Mouse (Mus musculus) liver, embryonic 14.5 days (tissue): ENCODE data around the gene Fasn. TPM values are rescaled to one million over a fixed set of nuclear protein-coding genes. Genes with fewer than 3 reads are reported as not detected.
"Not testable (repeated sequence)": the region's sequence is repeated elsewhere in the genome, so short reads cannot be mapped to it uniquely, and the experiment has no call there.

ENCODE experiments used
- ATAC-seq: fragments of 200-750 bp; cut with Nextera tagmentation; 2 replicates; pipeline ENCODE4 v1.8.0; 2017; ENCODE audit warnings: moderate number of reproducible peaks, mild to moderate bottlenecking, moderate library complexity; ENCODE audit not compliant: insufficient read depth
- DNase-seq, 3 experiments: peaks; one replicate each; pipeline ENCODE4 v3.0.0-alpha.2; 2012 to 2013; ENCODE audit warnings: low read depth in 3 of 3, low spot score in 3 of 3
- H3K27ac ChIP-seq: fragments of 300-500 bp; sonication (generic); 2 replicates; pipeline ENCODE4 v1.5.1; 2014; ENCODE audit warnings: moderate library complexity, mild to moderate bottlenecking, control low read depth, inconsistent platforms
- H3K27me3 ChIP-seq: fragments of 300-500 bp; sonication (generic); 2 replicates; pipeline ENCODE4 v1.6.1; 2014; ENCODE audit warnings: mild to moderate bottlenecking, low read length, moderate library complexity; ENCODE audit not compliant: control insufficient read depth, insufficient read depth
- H3K36me3 ChIP-seq: fragments of 300-500 bp; sonication (generic); replicated peaks from 2 replicates; pipeline ENCODE4 v1.6.1; 2014; ENCODE audit warnings: low read depth; ENCODE audit not compliant: control insufficient read depth, insufficient read depth
- H3K4me1 ChIP-seq, 2 experiments: fragments of 200-500 bp in 1 of 2; fragments of 300-500 bp in 1 of 2; sonication (generic) in 1 of 2; replicated peaks; 2 replicates each; pipeline ENCODE4 v1.6.1; 2012 to 2014; ENCODE audit warnings: antibody characterized with exemption in 1 of 2, inconsistent platforms in 1 of 2, low read length in 1 of 2; ENCODE audit not compliant: control insufficient read depth in 2 of 2, insufficient read depth in 2 of 2
- H3K4me2 ChIP-seq: fragments of 300-500 bp; sonication (generic); 2 replicates; pipeline ENCODE4 v1.6.1; 2014; ENCODE audit warnings: low read depth, mild to moderate bottlenecking, control low read depth, moderate library complexity
- H3K4me3 ChIP-seq, 2 experiments: fragments of 200-500 bp in 1 of 2; fragments of 300-500 bp in 1 of 2; sonication (generic) in 1 of 2; 2 replicates each; pipeline ENCODE4 v1.5.1; 2012 to 2014; ENCODE audit warnings: low read depth in 2 of 2, low read length in 2 of 2, mild to moderate bottlenecking in 2 of 2, control low read depth in 1 of 2, inconsistent platforms in 1 of 2, moderate library complexity in 1 of 2; ENCODE audit not compliant: insufficient read depth in 1 of 2
- H3K9ac ChIP-seq: fragments of 300-500 bp; sonication (generic); replicated peaks from 2 replicates; pipeline ENCODE4 v1.6.1; 2014; ENCODE audit warnings: mild to moderate bottlenecking, control low read depth, moderate library complexity
- H3K9me3 ChIP-seq: fragments of 300-500 bp; sonication (generic); 2 replicates; pipeline ENCODE4 v1.6.1; 2016; ENCODE audit warnings: low read length, mixed read lengths; ENCODE audit not compliant: control insufficient read depth
- CTCF ChIP-seq: IDR thresholded peaks from 2 replicates; pipeline ENCODE4 v1.5.1; 2016; ENCODE audit warnings: antibody characterized with exemption, low read depth, control low read depth
- EP300 ChIP-seq: IDR thresholded peaks from 2 replicates; pipeline ENCODE4 v1.6.1; 2016; ENCODE audit warnings: antibody characterized with exemption, low read depth
- WGBS: fragments of 180-500 bp; shearing (Covaris S2); extraction: QIAGEN DNeasy Blood & Tissue Kit; methylation state at CpG from one replicate; pipeline ENCODE4 v1.1.7; 2014; ENCODE audit not compliant: insufficient replicate concordance; 5-methylcytosine and 5-hydroxymethylcytosine counted together
- polyA plus RNA-seq, 2 experiments: library from polyadenylated mRNA; depleted of rRNA in 1 of 2; stranded (reverse) in 1 of 2; unstranded in 1 of 2; fragments of >200 nt; fragmentation: Nextera tagmentation in 1 of 2; extraction: Ambion mirVana in 1 of 2; gene quantifications; 2 replicates each; pipeline versions ENCODE4 v1.2.1 to v1.2.3; 2012 to 2014

Gene Fasn
- polyA plus RNA-seq, 2 experiments = 17.7 to 51.6 TPM

GRCm38 (mm10) chr11:120850331-120851030, 26.1 kb upstream of the Fasn start:
- peak in 1 of 3 experiments; percentile 12 for DNase-seq
- H3K9ac ChIP-seq = no peak overlapping the region
- no peak overlapping the region for H3K4me3 ChIP-seq
- no peak for ATAC-seq
- no peaks in the 10 kb centered on the region for H3K27me3 ChIP-seq
- no peaks in the 10 kb centered on the region for H3K9me3 ChIP-seq
- no peak overlapping the region for H3K27ac ChIP-seq
- H3K36me3 ChIP-seq = no peaks in the 10 kb centered on the region
- TF ChIP-seq EP300 (no peak), CTCF (no peak)
- H3K4me2 ChIP-seq = no peak overlapping the region
- WGBS = 50% methylated on average over 2 of the region's 2 CpGs
- H3K4me1 ChIP-seq = peaks cover 0 to 23% of the 10 kb centered on the region in 2 experiments; a peak in 3 of 4 replicates

DNA sequence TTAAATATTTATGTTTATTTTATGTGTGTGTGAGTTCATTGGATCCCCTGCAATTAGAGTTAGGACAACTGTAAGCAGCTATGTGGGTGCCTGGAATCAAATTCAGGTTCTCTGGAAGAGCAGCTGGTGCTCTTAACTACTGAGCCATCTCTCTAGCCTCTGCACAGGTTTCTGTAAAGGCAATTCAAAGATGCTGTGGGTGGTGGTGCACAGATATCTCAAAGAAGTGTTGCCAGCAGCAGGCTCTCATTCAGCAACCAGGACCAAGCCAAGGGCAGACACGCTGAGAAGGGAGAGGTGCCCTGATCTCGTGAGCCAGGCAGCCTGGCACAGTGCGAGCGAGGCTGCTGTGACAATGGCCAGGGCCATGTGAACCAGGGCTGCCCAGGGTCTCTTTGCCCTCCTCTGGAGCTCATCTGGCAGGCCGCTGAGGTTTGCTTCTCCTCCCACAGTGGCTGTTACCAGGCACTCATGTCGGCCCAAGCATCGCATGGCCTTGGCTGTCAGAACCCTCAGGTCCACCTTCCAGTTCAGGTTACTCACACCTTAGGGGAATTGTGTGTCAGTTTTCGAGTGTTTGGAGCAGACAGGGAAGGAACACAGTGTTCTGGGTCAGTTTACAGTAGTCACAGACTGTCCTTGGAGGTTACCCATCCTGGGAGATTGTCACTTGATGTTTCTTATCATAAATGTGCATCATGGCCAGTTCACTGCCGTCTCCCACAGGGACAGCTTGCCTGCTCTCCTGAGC, 22.6 kb upstream of the Fasn start:
- TF ChIP-seq EP300 = no peak
- TF ChIP-seq CTCF = no peak
- no peak overlapping the region for H3K27ac ChIP-seq
- no peaks in the 10 kb centered on the region for H3K27me3 ChIP-seq
- H3K4me2 ChIP-seq = no peak overlapping the region
- H3K9ac ChIP-seq = no peak overlapping the region
- no peak overlapping the region for H3K4me3 ChIP-seq
- 69% methylated on average over 9 of the region's 9 CpGs for WGBS
- H3K9me3 ChIP-seq = no peaks in the 10 kb centered on the region
- no peaks in the 10 kb centered on the region for H3K36me3 ChIP-seq
- H3K4me1 ChIP-seq = peaks cover 0 to 17% of the 10 kb centered on the region in 2 experiments; a peak in 3 of 4 replicates
- ATAC-seq (no peak), DNase-seq (no peak)

- H3K36me3 ChIP-seq = no peaks in the 10 kb centered on the region
- H3K27me3 ChIP-seq = no peaks in the 10 kb centered on the region
- H3K4me3 ChIP-seq = no peak overlapping the region
- peaks cover 0 to 2% of the 10 kb centered on the region in 2 experiments; a peak in 1 of 4 replicates for H3K4me1 ChIP-seq
- TF ChIP-seq EP300 = no peak
- TF ChIP-seq CTCF = no peak
- H3K9ac ChIP-seq = no peak overlapping the region
- no peak overlapping the region for H3K4me2 ChIP-seq
- no peak for DNase-seq
- 58% methylated on average over 4 of the region's 4 CpGs for WGBS
- no peak for ATAC-seq
- no peaks in the 10 kb centered on the region for H3K9me3 ChIP-seq
- H3K27ac ChIP-seq = no peak overlapping the region
Measured at GRCm38 (mm10) chr11:120844329-120844728, 20.0 kb upstream of the Fasn start.

DNA sequence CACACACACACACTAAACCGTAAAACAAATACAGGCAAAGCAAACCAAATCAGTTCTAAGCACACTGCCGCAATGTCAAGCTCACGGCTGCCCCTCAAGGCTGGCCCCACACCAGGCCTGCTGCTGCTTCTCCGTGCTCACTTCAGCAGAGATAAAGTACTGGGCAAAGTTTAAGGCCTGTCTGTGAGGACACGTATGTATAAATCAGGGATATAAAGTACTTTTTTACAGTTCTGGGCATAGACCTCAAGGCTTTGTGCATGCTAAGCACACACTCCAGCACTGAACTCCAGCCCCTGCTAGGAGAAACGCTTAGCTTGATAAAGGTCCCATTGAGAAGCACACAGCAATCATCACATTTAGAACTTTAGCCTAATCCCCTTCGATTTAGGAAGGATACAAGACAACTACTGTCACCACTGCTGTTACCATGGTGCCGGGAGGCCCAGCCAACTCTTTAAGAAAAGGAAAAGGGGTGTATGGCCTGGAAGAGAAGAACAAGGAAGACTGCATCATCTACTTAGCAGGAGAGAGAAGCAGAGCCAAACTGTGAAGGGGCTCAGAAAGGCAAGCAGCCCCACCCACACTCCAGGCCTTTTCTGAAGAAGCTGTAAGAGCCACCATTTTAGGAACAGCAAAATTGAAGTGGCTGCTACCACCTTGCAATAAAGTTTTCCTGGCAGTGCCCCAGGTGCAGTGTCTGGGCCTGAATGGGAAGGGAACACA, 9.4 kb upstream of the Fasn start:
- ATAC-seq (no peak), DNase-seq (no peak)
- 55% methylated on average over 8 of the region's 8 CpGs for WGBS
- H3K9me3 ChIP-seq = no peaks in the 10 kb centered on the region
- H3K4me3 ChIP-seq = no peak overlapping the region
- TF ChIP-seq CTCF (no peak), EP300 (no peak; the same call in 1 of the 2 replicates)
- no peak overlapping the region for H3K27ac ChIP-seq
- H3K4me2 ChIP-seq = no peak overlapping the region
- H3K27me3 ChIP-seq = no peaks in the 10 kb centered on the region
- H3K9ac ChIP-seq = no peak overlapping the region
- H3K36me3 ChIP-seq = no peaks in the 10 kb centered on the region
- peaks cover 3 to 10% of the 10 kb centered on the region in 2 experiments; a peak in 2 of 4 replicates for H3K4me1 ChIP-seq

DNA sequence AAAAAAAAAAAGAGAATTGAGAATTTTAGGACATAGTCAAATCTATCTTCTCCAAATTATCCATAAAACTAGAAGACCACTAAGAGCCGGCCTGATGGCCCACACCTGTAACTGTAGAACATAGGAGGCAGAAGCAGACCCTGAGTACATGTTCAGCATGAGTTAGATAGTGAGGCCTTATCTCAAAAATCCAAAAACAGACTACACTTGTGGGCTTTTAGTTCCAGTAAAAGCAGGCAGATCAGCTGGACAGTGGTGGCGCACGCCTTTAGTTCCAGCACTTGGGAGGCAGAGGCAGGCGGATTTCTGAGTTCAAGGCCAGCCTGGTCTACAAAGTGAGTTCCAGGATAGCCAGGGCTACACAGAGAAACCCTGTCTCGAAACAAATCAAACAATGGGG, 8.6 kb upstream of the Fasn start:
- WGBS = 27% methylated on average over 5 of the region's 5 CpGs
- H3K27ac ChIP-seq = not testable (repeated sequence)
- peak; percentile 67 for ATAC-seq

More for the DNA sequence above, 8.6 kb upstream of the Fasn start:
- H3K4me3 ChIP-seq, H3K4me2 ChIP-seq, H3K9ac ChIP-seq, H3K9me3 ChIP-seq, H3K36me3 ChIP-seq, H3K27me3 ChIP-seq, H3K4me1 ChIP-seq, DNase-seq: not testable (repeated sequence)
- peak; percentile 26; the same call in 1 of the 2 replicates for TF ChIP-seq EP300
